Mouse (Mus musculus) spleen, postnatal 4 days (tissue): ENCODE results near the gene H2-DMb1.

Source experiments
- DNase-seq, 2 experiments: peaks; one replicate each; pipeline ENCODE4 v3.0.0; 2022; ENCODE audit warnings: low spot score in 2 of 2

Gene H2-DMb1

GRCm38 (mm10) chr17:34122188-34122984 is 30.5 kb upstream of the H2-DMb1 start, which contains the start of gene Brd2:
Gene Brd2, minus strand, starts transcription at chr17:34122634.
- peak; percentile 95 to 98 for DNase-seq

- no peak for DNase-seq
Measured at GRCm38 (mm10) chr17:34123111-34123510, 29.8 kb upstream of the H2-DMb1 start.

- no peak for DNase-seq
Measured at GRCm38 (mm10) chr17:34123518-34123917, 29.4 kb upstream of the H2-DMb1 start.

GRCm38 (mm10) chr17:34124649-34125048 is 28.2 kb upstream of the H2-DMb1 start:
- no peak for DNase-seq

- no peak for DNase-seq
Measured at GRCm38 (mm10) chr17:34126826-34127420, 25.9 kb upstream of the H2-DMb1 start.

GRCm38 (mm10) chr17:34127475-34127874 is 25.4 kb upstream of the H2-DMb1 start:
- peak; percentile 74 to 83 for DNase-seq

- DNase-seq, result no peak
Measured at GRCm38 (mm10) chr17:34128264-34128937, 24.5 kb upstream of the H2-DMb1 start.

- DNase-seq, result no peak
Measured at GRCm38 (mm10) chr17:34128944-34129791, 23.7 kb upstream of the H2-DMb1 start.

GRCm38 (mm10) chr17:34130073-34130947 is 22.6 kb upstream of the H2-DMb1 start:
- no peak for DNase-seq

GRCm38 (mm10) chr17:34131911-34132310 is 21.0 kb upstream of the H2-DMb1 start:
- no peak for DNase-seq

GRCm38 (mm10) chr17:34133289-34133688 is 19.6 kb upstream of the H2-DMb1 start:
- no peak for DNase-seq

- DNase-seq, result no peak
Measured at GRCm38 (mm10) chr17:34134451-34134850, 18.4 kb upstream of the H2-DMb1 start.

GRCm38 (mm10) chr17:34135297-34136224 is 17.3 kb upstream of the H2-DMb1 start:
- peak; percentile 98 to 100 for DNase-seq

GRCm38 (mm10) chr17:34137601-34138000 is 15.3 kb upstream of the H2-DMb1 start:
- DNase-seq, result no peak

- no peak for DNase-seq
Measured at GRCm38 (mm10) chr17:34138655-34139054, 14.2 kb upstream of the H2-DMb1 start.

- no peak for DNase-seq
Measured at GRCm38 (mm10) chr17:34139416-34139815, 13.5 kb upstream of the H2-DMb1 start.

- no peak for DNase-seq
Measured at GRCm38 (mm10) chr17:34140240-34140639, 12.6 kb upstream of the H2-DMb1 start.

- no peak for DNase-seq
Measured at GRCm38 (mm10) chr17:34141448-34141847, 11.4 kb upstream of the H2-DMb1 start.

GRCm38 (mm10) chr17:34142456-34143010 is 10.3 kb upstream of the H2-DMb1 start:
- DNase-seq, result no peak
